Mouse (Mus musculus) limb, embryonic 13.5 days (tissue): ENCODE data around the gene Defb15. TPM values are rescaled to one million over a fixed set of nuclear protein-coding genes. Genes with fewer than 3 reads are reported as not detected.
"Not testable (repeated sequence)": the region's sequence is repeated elsewhere in the genome, so short reads cannot be mapped to it uniquely, and the experiment has no call there.

ENCODE experiments used
- ATAC-seq: fragments of 200-750 bp; cut with Nextera tagmentation; 2 replicates; pipeline ENCODE4 v1.8.0; 2017; ENCODE audit warnings: low read depth, moderate number of reproducible peaks, moderate TSS enrichment; ENCODE audit not compliant: low FRiP score
- H3K27ac ChIP-seq: fragments of 300-500 bp; sonication (generic); 2 replicates; pipeline ENCODE4 v1.5.1; 2015; ENCODE audit warnings: inconsistent platforms, mild to moderate bottlenecking, moderate library complexity
- H3K27me3 ChIP-seq: fragments of 300-500 bp; sonication (generic); 2 replicates; pipeline ENCODE4 v1.6.1; 2015; ENCODE audit warnings: mild to moderate bottlenecking, inconsistent platforms
- H3K36me3 ChIP-seq: fragments of 300-500 bp; sonication (generic); 2 replicates; pipeline ENCODE4 v1.6.1; 2015; ENCODE audit warnings: inconsistent platforms, mild to moderate bottlenecking, moderate library complexity
- H3K4me1 ChIP-seq: fragments of 300-500 bp; sonication (generic); 2 replicates; pipeline ENCODE4 v1.6.1; 2015; ENCODE audit warnings: inconsistent platforms
- H3K4me2 ChIP-seq: fragments of 300-500 bp; sonication (generic); replicated peaks from 2 replicates; pipeline ENCODE4 v1.6.1; 2015; ENCODE audit warnings: inconsistent platforms, mild to moderate bottlenecking, moderate library complexity
- H3K4me3 ChIP-seq: fragments of 300-500 bp; sonication (generic); 2 replicates; pipeline ENCODE4 v1.5.1; 2015; ENCODE audit warnings: moderate library complexity, mild to moderate bottlenecking, inconsistent platforms
- H3K9ac ChIP-seq: fragments of 300-500 bp; sonication (generic); 2 replicates; pipeline ENCODE4 v1.6.1; 2015; ENCODE audit warnings: mild to moderate bottlenecking, inconsistent platforms
- H3K9me3 ChIP-seq: fragments of 300-500 bp; sonication (generic); 2 replicates; pipeline ENCODE4 v1.6.1; 2016; ENCODE audit warnings: inconsistent platforms
- WGBS: fragments of 180-500 bp; shearing (Covaris S2); methylation state at CpG from one replicate; pipeline ENCODE4 v1.1.7; 2015; 5-methylcytosine and 5-hydroxymethylcytosine counted together
- polyA plus RNA-seq: library from polyadenylated mRNA; unstranded; fragments of >200 nt; fragmentation: Nextera tagmentation; extraction: Ambion mirVana; gene quantifications from 2 replicates; pipeline ENCODE4 v1.2.1, GENCODE M21; 2015

Gene Defb15
- polyA plus RNA-seq, 1 experiment from 2014 or later: not detected

- Histone ChIP-seq H3K4me2 (no peak overlapping the region), H3K36me3 (no peaks in the 10 kb centered on the region), H3K27me3 (no peaks in the 10 kb centered on the region), H3K27ac (no peak overlapping the region), H3K9ac (no peak overlapping the region), H3K4me3 (no peak overlapping the region), H3K9me3 (no peaks in the 10 kb centered on the region), H3K4me1 (no peaks in the 10 kb centered on the region)
- ATAC-seq: no peak
- 81% methylated on average over 3 of the region's 3 CpGs for WGBS
These were observed 16.9 kb downstream of the Defb15 start for GRCm38 (mm10) chr8:21915625-21916024.

GRCm38 (mm10) chr8:21912554-21912953, 20.0 kb downstream of the Defb15 start:
- Histone ChIP-seq H3K4me2 (no peak overlapping the region), H3K9ac (no peak overlapping the region), H3K36me3 (no peaks in the 10 kb centered on the region), H3K4me1 (no peaks in the 10 kb centered on the region), H3K27ac (no peak overlapping the region), H3K9me3 (no peaks in the 10 kb centered on the region), H3K27me3 (no peaks in the 10 kb centered on the region), H3K4me3 (no peak overlapping the region)
- ATAC-seq: no peak
- WGBS: 33% methylated on average over 2 of the region's 2 CpGs

GRCm38 (mm10) chr8:21911931-21912330, 20.6 kb downstream of the Defb15 start:
- no peaks in the 10 kb centered on the region for H3K27me3 ChIP-seq
- no peaks in the 10 kb centered on the region for H3K9me3 ChIP-seq
- no peak overlapping the region for H3K27ac ChIP-seq
- peaks cover 2% of the 10 kb centered on the region; the same call in 1 of the 2 replicates for H3K4me1 ChIP-seq
- no peak overlapping the region for H3K4me2 ChIP-seq
- no peak for ATAC-seq
- no peaks in the 10 kb centered on the region for H3K36me3 ChIP-seq
- 7% methylated on average over 1 of the region's 1 CpGs for WGBS
- H3K9ac ChIP-seq: no peak overlapping the region
- H3K4me3 ChIP-seq: no peak overlapping the region

- H3K4me3 ChIP-seq, H3K4me2 ChIP-seq: not testable (repeated sequence)
- peak; percentile 64; the same call in 1 of the 2 replicates for ATAC-seq
These were observed 26.2 kb downstream of the Defb15 start, which contains the start of gene Defb11 for GRCm38 (mm10) chr8:21906290-21906689. Gene Defb11, minus strand, starts transcription at chr8:21906412.

GRCm38 (mm10) chr8:21885321-21885720, 47.2 kb downstream of the Defb15 start, which contains the start of gene Defb9:
Gene Defb9, minus strand, starts transcription at chr8:21885421.
- H3K27ac ChIP-seq, H3K4me1 ChIP-seq, H3K9ac ChIP-seq, H3K4me3 ChIP-seq, H3K36me3 ChIP-seq, H3K9me3 ChIP-seq, H3K4me2 ChIP-seq, ATAC-seq, H3K27me3 ChIP-seq: not testable (repeated sequence)

More at GRCm38 (mm10) chr8:21906290-21906689, 26.2 kb downstream of the Defb15 start, which contains the start of gene Defb11:
- H3K27ac ChIP-seq, H3K9me3 ChIP-seq, H3K27me3 ChIP-seq, H3K36me3 ChIP-seq, H3K4me1 ChIP-seq, H3K9ac ChIP-seq: not testable (repeated sequence)

Other genes starting within 250 kb of the Defb15 start
- not detected in 2 replicates for gene AY761184, start 229.1 kb downstream of the Defb15 start, polyA plus RNA-seq
- not detected in 2 replicates for gene Defa24, start 198.2 kb downstream of the Defb15 start, polyA plus RNA-seq
- gene Defb50, start 109.2 kb downstream of the Defb15 start, polyA plus RNA-seq: not detected in 2 replicates
- gene Defb2, start 92.8 kb downstream of the Defb15 start, polyA plus RNA-seq: 1.3 TPM in 1 of 2 replicates, not detected in the other
- gene Defb10, start 73.8 kb downstream of the Defb15 start, polyA plus RNA-seq: not detected in 2 replicates
- not detected in 2 replicates for gene Defb9, start 47.3 kb downstream of the Defb15 start, polyA plus RNA-seq
- not detected in 2 replicates for gene Defb11, start 26.3 kb downstream of the Defb15 start, polyA plus RNA-seq
- gene Defb35, start 5.6 kb upstream of the Defb15 start, polyA plus RNA-seq: not detected in 2 replicates
- not detected in 2 replicates for gene Defb13, start 14.1 kb upstream of the Defb15 start, polyA plus RNA-seq
- gene Fam90a1a, start 26.0 kb upstream of the Defb15 start, polyA plus RNA-seq: not detected in 2 replicates
- not detected in 2 replicates for gene Ccdc70, start 37.1 kb upstream of the Defb15 start, polyA plus RNA-seq
- gene Atp7b, start 127.6 kb upstream of the Defb15 start, polyA plus RNA-seq: 0.65 and 0.83 TPM in 2 replicates
- gene Alg11, start 128.0 kb upstream of the Defb15 start, polyA plus RNA-seq: 47.2 and 48.7 TPM in 2 replicates
- gene Nek5, start 192.3 kb upstream of the Defb15 start, polyA plus RNA-seq: 0.08 and 0.22 TPM in 2 replicates
- gene Nek3, start 233.7 kb upstream of the Defb15 start, polyA plus RNA-seq: 5.7 and 6.0 TPM in 2 replicates